Mouse (Mus musculus): Measurements from ENCODE around the gene Fthl17a. TPM values are rescaled to one million over a fixed set of nuclear protein-coding genes. Genes with fewer than 3 reads are reported as not detected.

Fthl17a gene
- total RNA-seq, 1 experiment, result 7.5 TPM

GRCm38 (mm10) chrX:85289846-85290245, 40.4 kb downstream of the Fthl17a start:
- in situ Hi-C loops (cut with MboI; ENCODE audit: low sequenced_read_pairs in 2 of 2, unreplicated experiment in 2 of 2), result no loop called here
- Histone ChIP-seq H3K9me3 (ENCODE audit: control insufficient read depth, insufficient read depth, low read depth, low read length) (no peaks in the 10 kb centered on the region), H3K9ac (ENCODE audit: insufficient read depth, low read depth, low read length, poor library complexity, severe bottlenecking) (no peak overlapping the region), H3K36me3 (ENCODE audit: control insufficient read depth, insufficient read depth, low read length, poor library complexity, severe bottlenecking) (no peaks in the 10 kb centered on the region), H3K4me3 (ENCODE audit: insufficient read depth in 1 of 2, low read depth in 1 of 2, low read length in 2 of 2, poor library complexity in 1 of 2, severe bottlenecking in 1 of 2) (no peak overlapping the region), H3K4me1 (ENCODE audit: control insufficient read depth in 2 of 2, insufficient read depth in 2 of 2, low read length in 2 of 2, poor library complexity in 1 of 2) (no peaks in the 10 kb centered on the region), H3K27ac (ENCODE audit: insufficient read depth, low read depth, low read length, poor library complexity, severe bottlenecking) (no peak overlapping the region)
- TF ChIP-seq ZC3H11A (IDR thresholded peaks at IDR 0.05; ENCODE audit: borderline replicate concordance, low read depth, low read length), result no peak
- no peak for TF ChIP-seq HCFC1 (IDR thresholded peaks at IDR 0.05; ENCODE audit: borderline replicate concordance, insufficient read depth, low read length)
- no peak for TF ChIP-seq MAFK (IDR thresholded peaks at IDR 0.05; ENCODE audit: insufficient read depth, low read depth, low read length)
- TF ChIP-seq CHD2 (IDR thresholded peaks at IDR 0.05; ENCODE audit: low read depth, low read length), result no peak
- TF ChIP-seq ZNF384 (IDR thresholded peaks at IDR 0.05; ENCODE audit: low read depth, low read length), result no peak
- DNase-seq (ENCODE audit: low read depth, low spot score), result no peak

GRCm38 (mm10) chrX:85292781-85293180, 43.3 kb downstream of the Fthl17a start:
- Histone ChIP-seq H3K27ac (ENCODE audit: insufficient read depth, low read depth, low read length, poor library complexity, severe bottlenecking) (no peak overlapping the region), H3K4me1 (ENCODE audit: control insufficient read depth in 2 of 2, insufficient read depth in 2 of 2, low read length in 2 of 2, poor library complexity in 1 of 2) (no peaks in the 10 kb centered on the region), H3K36me3 (ENCODE audit: control insufficient read depth, insufficient read depth, low read length, poor library complexity, severe bottlenecking) (no peaks in the 10 kb centered on the region), H3K9me3 (ENCODE audit: control insufficient read depth, insufficient read depth, low read depth, low read length) (no peaks in the 10 kb centered on the region), H3K9ac (ENCODE audit: insufficient read depth, low read depth, low read length, poor library complexity, severe bottlenecking) (no peak overlapping the region), H3K4me3 (ENCODE audit: insufficient read depth in 1 of 2, low read depth in 1 of 2, low read length in 2 of 2, poor library complexity in 1 of 2, severe bottlenecking in 1 of 2) (no peak overlapping the region)
- in situ Hi-C loops (cut with MboI; ENCODE audit: low sequenced_read_pairs in 2 of 2, unreplicated experiment in 2 of 2), result no loop called here
- TF ChIP-seq ZNF384 (IDR thresholded peaks at IDR 0.05; ENCODE audit: low read depth, low read length) (no peak), MAFK (IDR thresholded peaks at IDR 0.05; ENCODE audit: insufficient read depth, low read depth, low read length) (no peak), HCFC1 (IDR thresholded peaks at IDR 0.05; ENCODE audit: borderline replicate concordance, insufficient read depth, low read length) (no peak), ZC3H11A (IDR thresholded peaks at IDR 0.05; ENCODE audit: borderline replicate concordance, low read depth, low read length) (no peak), CHD2 (IDR thresholded peaks at IDR 0.05; ENCODE audit: low read depth, low read length) (no peak)
- no peak for DNase-seq (ENCODE audit: low read depth, low spot score)

- TF ChIP-seq ZNF384 (IDR thresholded peaks at IDR 0.05; ENCODE audit: low read depth, low read length), result no peak
- TF ChIP-seq ZC3H11A (IDR thresholded peaks at IDR 0.05; ENCODE audit: borderline replicate concordance, low read depth, low read length), result no peak
- TF ChIP-seq HCFC1 (IDR thresholded peaks at IDR 0.05; ENCODE audit: borderline replicate concordance, insufficient read depth, low read length), result no peak
- no peak for TF ChIP-seq CHD2 (IDR thresholded peaks at IDR 0.05; ENCODE audit: low read depth, low read length)
- TF ChIP-seq MAFK (IDR thresholded peaks at IDR 0.05; ENCODE audit: insufficient read depth, low read depth, low read length), result no peak
- Histone ChIP-seq H3K9me3 (ENCODE audit: control insufficient read depth, insufficient read depth, low read depth, low read length) (no peaks in the 10 kb centered on the region), H3K4me1 (ENCODE audit: control insufficient read depth in 2 of 2, insufficient read depth in 2 of 2, low read length in 2 of 2, poor library complexity in 1 of 2) (no peaks in the 10 kb centered on the region), H3K9ac (ENCODE audit: insufficient read depth, low read depth, low read length, poor library complexity, severe bottlenecking) (no peak overlapping the region), H3K27ac (ENCODE audit: insufficient read depth, low read depth, low read length, poor library complexity, severe bottlenecking) (no peak overlapping the region), H3K4me3 (ENCODE audit: insufficient read depth in 1 of 2, low read depth in 1 of 2, low read length in 2 of 2, poor library complexity in 1 of 2, severe bottlenecking in 1 of 2) (no peak overlapping the region), H3K36me3 (ENCODE audit: control insufficient read depth, insufficient read depth, low read length, poor library complexity, severe bottlenecking) (no peaks in the 10 kb centered on the region)
- in situ Hi-C loops (cut with MboI; ENCODE audit: low sequenced_read_pairs in 2 of 2, unreplicated experiment in 2 of 2), result no loop called here
- no peak for DNase-seq (ENCODE audit: low read depth, low spot score)
These were observed 44.5 kb downstream of the Fthl17a start for GRCm38 (mm10) chrX:85294001-85294400.

- Histone ChIP-seq H3K9me3 (ENCODE audit: control insufficient read depth, insufficient read depth, low read depth, low read length) (no peaks in the 10 kb centered on the region), H3K36me3 (ENCODE audit: control insufficient read depth, insufficient read depth, low read length, poor library complexity, severe bottlenecking) (no peaks in the 10 kb centered on the region), H3K27ac (ENCODE audit: insufficient read depth, low read depth, low read length, poor library complexity, severe bottlenecking) (no peak overlapping the region), H3K4me1 (ENCODE audit: control insufficient read depth in 2 of 2, insufficient read depth in 2 of 2, low read length in 2 of 2, poor library complexity in 1 of 2) (no peaks in the 10 kb centered on the region), H3K9ac (ENCODE audit: insufficient read depth, low read depth, low read length, poor library complexity, severe bottlenecking) (no peak overlapping the region), H3K4me3 (ENCODE audit: insufficient read depth in 1 of 2, low read depth in 1 of 2, low read length in 2 of 2, poor library complexity in 1 of 2, severe bottlenecking in 1 of 2) (no peak overlapping the region)
- DNase-seq (ENCODE audit: low read depth, low spot score), result no peak
- TF ChIP-seq ZNF384 (IDR thresholded peaks at IDR 0.05; ENCODE audit: low read depth, low read length), result no peak
- TF ChIP-seq MAFK (IDR thresholded peaks at IDR 0.05; ENCODE audit: insufficient read depth, low read depth, low read length), result no peak
- no peak for TF ChIP-seq ZC3H11A (IDR thresholded peaks at IDR 0.05; ENCODE audit: borderline replicate concordance, low read depth, low read length)
- no peak for TF ChIP-seq HCFC1 (IDR thresholded peaks at IDR 0.05; ENCODE audit: borderline replicate concordance, insufficient read depth, low read length)
- TF ChIP-seq CHD2 (IDR thresholded peaks at IDR 0.05; ENCODE audit: low read depth, low read length), result no peak
- in situ Hi-C loops (cut with MboI; ENCODE audit: low sequenced_read_pairs in 2 of 2, unreplicated experiment in 2 of 2), result no loop called here
These were observed 55.2 kb downstream of the Fthl17a start for GRCm38 (mm10) chrX:85304674-85305073.

- Histone ChIP-seq H3K4me3 (ENCODE audit: insufficient read depth in 1 of 2, low read depth in 1 of 2, low read length in 2 of 2, poor library complexity in 1 of 2, severe bottlenecking in 1 of 2) (no peak overlapping the region), H3K4me1 (ENCODE audit: control insufficient read depth in 2 of 2, insufficient read depth in 2 of 2, low read length in 2 of 2, poor library complexity in 1 of 2) (no peaks in the 10 kb centered on the region), H3K27ac (ENCODE audit: insufficient read depth, low read depth, low read length, poor library complexity, severe bottlenecking) (no peak overlapping the region), H3K36me3 (ENCODE audit: control insufficient read depth, insufficient read depth, low read length, poor library complexity, severe bottlenecking) (no peaks in the 10 kb centered on the region), H3K9ac (ENCODE audit: insufficient read depth, low read depth, low read length, poor library complexity, severe bottlenecking) (no peak overlapping the region), H3K9me3 (ENCODE audit: control insufficient read depth, insufficient read depth, low read depth, low read length) (no peaks in the 10 kb centered on the region)
- DNase-seq (ENCODE audit: low read depth, low spot score), result no peak
- in situ Hi-C loops (cut with MboI; ENCODE audit: low sequenced_read_pairs in 2 of 2, unreplicated experiment in 2 of 2), result no loop called here
- no peak for TF ChIP-seq CHD2 (IDR thresholded peaks at IDR 0.05; ENCODE audit: low read depth, low read length)
- no peak for TF ChIP-seq HCFC1 (IDR thresholded peaks at IDR 0.05; ENCODE audit: borderline replicate concordance, insufficient read depth, low read length)
- no peak for TF ChIP-seq ZNF384 (IDR thresholded peaks at IDR 0.05; ENCODE audit: low read depth, low read length)
- TF ChIP-seq MAFK (IDR thresholded peaks at IDR 0.05; ENCODE audit: insufficient read depth, low read depth, low read length), result no peak
- no peak for TF ChIP-seq ZC3H11A (IDR thresholded peaks at IDR 0.05; ENCODE audit: borderline replicate concordance, low read depth, low read length)
These were observed 69.1 kb downstream of the Fthl17a start for GRCm38 (mm10) chrX:85318576-85318975.
